Mouse (Mus musculus): ENCODE data around the gene Pank2.

GRCm38 (mm10) chr2:131316167-131316566 is 53.9 kb downstream of the Pank2 start:
- no peak for TF ChIP-seq CTCF (IDR thresholded peaks at IDR 0.05; ENCODE audit: control insufficient read depth, insufficient read depth, insufficient replicate concordance, low read depth, low read length)
- TF ChIP-seq POLR2A (IDR thresholded peaks at IDR 0.05; ENCODE audit: control insufficient read depth, low read depth, low read length), result no peak

All from testis, adult 2 months (tissue).